Mouse (Mus musculus) embryonic facial prominence, embryonic 13.5 days (tissue): ENCODE data around the gene Tshz3. TPM values are rescaled to one million over a fixed set of nuclear protein-coding genes. Genes with fewer than 3 reads are reported as not detected.

ENCODE experiments used
- ATAC-seq: fragments of 200-750 bp; cut with Nextera tagmentation; 2 replicates; pipeline ENCODE4 v1.8.0; 2017; ENCODE audit warnings: low read depth; ENCODE audit not compliant: insufficient number of reproducible peaks, insufficient read depth, low FRiP score, low TSS enrichment
- H3K27ac ChIP-seq: fragments of 300-500 bp; sonication (generic); 2 replicates; pipeline ENCODE4 v1.5.1; 2015; ENCODE audit warnings: moderate library complexity, mild to moderate bottlenecking, inconsistent platforms
- H3K27me3 ChIP-seq: fragments of 300-500 bp; sonication (generic); 2 replicates; pipeline ENCODE4 v1.6.1; 2015; ENCODE audit warnings: mild to moderate bottlenecking, inconsistent platforms
- H3K36me3 ChIP-seq: fragments of 300-500 bp; sonication (generic); 2 replicates; pipeline ENCODE4 v1.6.1; 2015; ENCODE audit warnings: mild to moderate bottlenecking, inconsistent platforms
- H3K4me1 ChIP-seq: fragments of 300-500 bp; sonication (generic); 2 replicates; pipeline ENCODE4 v1.6.1; 2015; ENCODE audit warnings: inconsistent platforms
- H3K4me2 ChIP-seq: fragments of 300-500 bp; sonication (generic); 2 replicates; pipeline ENCODE4 v1.6.1; 2015; ENCODE audit warnings: moderate library complexity, mild to moderate bottlenecking, inconsistent platforms
- H3K4me3 ChIP-seq: fragments of 300-500 bp; sonication (generic); 2 replicates; pipeline ENCODE4 v1.5.1; 2015; ENCODE audit warnings: mild to moderate bottlenecking, inconsistent platforms
- H3K9ac ChIP-seq: fragments of 300-500 bp; sonication (generic); 2 replicates; pipeline ENCODE4 v1.6.1; 2015; ENCODE audit warnings: mild to moderate bottlenecking, inconsistent platforms
- H3K9me3 ChIP-seq: fragments of 300-500 bp; sonication (generic); 2 replicates; pipeline ENCODE4 v1.6.1; 2016; ENCODE audit warnings: inconsistent platforms
- WGBS: fragments of 180-500 bp; shearing (Covaris S2); methylation state at CpG from one replicate; pipeline ENCODE4 v1.1.7; 2015; ENCODE audit warnings: mixed read lengths; 5-methylcytosine and 5-hydroxymethylcytosine counted together
- polyA plus RNA-seq: library from polyadenylated mRNA; unstranded; fragments of >200 nt; fragmentation: Nextera tagmentation; extraction: Ambion mirVana; gene quantifications from 2 replicates; pipeline ENCODE4 v1.2.1, GENCODE M21; 2015

Tshz3 gene
- polyA plus RNA-seq, 1 experiment from 2014 or later = 11.0 TPM

- Histone ChIP-seq H3K27me3 (peaks cover 46% of the 10 kb centered on the region), H3K36me3 (no peaks in the 10 kb centered on the region), H3K4me3 (peak overlapping the region; percentile 78), H3K4me2 (peak overlapping the region; percentile 98), H3K27ac (peak overlapping the region; percentile 87), H3K9me3 (no peaks in the 10 kb centered on the region), H3K9ac (peak overlapping the region; percentile 85), H3K4me1 (peaks cover 37% of the 10 kb centered on the region)
- ATAC-seq = peak; percentile 80
- under 1% methylated on average over 34 of the region's 62 CpGs for WGBS
Observed at GRCm38 (mm10) chr7:36697118-36697855, 631 bp upstream of the Tshz3 start.

GRCm38 (mm10) chr7:36698589-36698946 is 650 bp downstream of the Tshz3 start:
- H3K4me3 ChIP-seq = peak overlapping the region; percentile 78
- peaks cover 34% of the 10 kb centered on the region for H3K27me3 ChIP-seq
- H3K9ac ChIP-seq = peak overlapping the region; percentile 85
- peaks cover 28% of the 10 kb centered on the region for H3K4me1 ChIP-seq
- no peak for ATAC-seq
- peak overlapping the region; percentile 87 for H3K27ac ChIP-seq
- no peaks in the 10 kb centered on the region for H3K9me3 ChIP-seq
- no peaks in the 10 kb centered on the region for H3K36me3 ChIP-seq
- WGBS = 0% methylated on average over 16 of the region's 16 CpGs
- peak overlapping the region; percentile 98 for H3K4me2 ChIP-seq

GRCm38 (mm10) chr7:36699001-36699987 is 1.4 kb downstream of the Tshz3 start:
- H3K4me1 ChIP-seq = peaks cover 26% of the 10 kb centered on the region
- H3K9me3 ChIP-seq = no peaks in the 10 kb centered on the region
- peak overlapping the region; percentile 85 for H3K9ac ChIP-seq
- peaks cover 26% of the 10 kb centered on the region for H3K27me3 ChIP-seq
- no peak for ATAC-seq
- peak overlapping the region; percentile 78 for H3K4me3 ChIP-seq
- peak overlapping the region; percentile 98 for H3K4me2 ChIP-seq
- H3K36me3 ChIP-seq = no peaks in the 10 kb centered on the region
- no peak overlapping the region for H3K27ac ChIP-seq
- 10% methylated on average over 18 of the region's 18 CpGs for WGBS

GRCm38 (mm10) chr7:36706636-36707035 is 8.7 kb downstream of the Tshz3 start:
- Histone ChIP-seq H3K9me3 (no peaks in the 10 kb centered on the region), H3K4me3 (no peak overlapping the region), H3K36me3 (no peaks in the 10 kb centered on the region), H3K9ac (no peak overlapping the region), H3K27ac (no peak overlapping the region), H3K4me2 (no peak overlapping the region), H3K4me1 (peaks cover 30% of the 10 kb centered on the region), H3K27me3 (no peaks in the 10 kb centered on the region)
- ATAC-seq = no peak
- WGBS = 33% methylated on average over 10 of the region's 10 CpGs

- no peaks in the 10 kb centered on the region for H3K27me3 ChIP-seq
- ATAC-seq = no peak
- H3K4me3 ChIP-seq = no peak overlapping the region
- no peak overlapping the region for H3K9ac ChIP-seq
- H3K27ac ChIP-seq = no peak overlapping the region
- H3K9me3 ChIP-seq = no peaks in the 10 kb centered on the region
- H3K4me1 ChIP-seq = peaks cover 30% of the 10 kb centered on the region
- peak overlapping the region; percentile 50; the same call in 1 of the 2 replicates for H3K4me2 ChIP-seq
- H3K36me3 ChIP-seq = no peaks in the 10 kb centered on the region
- 27% methylated on average over 10 of the region's 10 CpGs for WGBS
Observed at GRCm38 (mm10) chr7:36707266-36707665, 9.3 kb downstream of the Tshz3 start.

DNA sequence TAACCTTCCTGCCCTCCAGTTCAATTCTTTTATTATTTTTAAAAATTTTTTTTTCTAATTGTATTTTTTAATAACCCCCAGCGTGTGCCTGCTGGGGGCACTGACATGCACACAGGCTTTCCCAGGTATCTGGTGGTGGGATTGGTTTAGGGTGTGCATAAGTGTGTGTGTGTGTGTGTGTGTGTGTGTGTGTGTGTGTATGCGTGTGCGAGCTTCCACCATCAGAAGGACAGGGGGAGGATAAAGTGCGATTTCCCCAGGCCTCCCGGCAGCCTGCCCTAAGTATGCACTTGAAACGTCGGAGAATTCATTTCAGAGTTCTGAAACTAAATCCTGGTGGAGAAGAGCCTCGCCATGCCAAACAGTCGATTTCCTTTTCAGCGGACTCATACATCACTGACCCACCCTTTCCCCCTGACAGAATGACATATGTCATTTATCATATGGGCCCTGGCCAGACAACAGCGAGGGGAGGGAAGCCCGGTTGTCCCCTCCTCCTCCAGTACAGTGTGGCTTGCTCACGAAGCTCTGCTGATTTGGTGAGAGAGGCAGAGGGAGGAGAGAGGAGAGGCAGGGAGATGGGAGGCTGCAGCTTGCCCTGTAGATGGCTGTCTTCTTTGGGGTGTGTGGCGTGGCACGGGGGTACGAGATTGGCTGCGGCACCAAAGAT is 9.9 kb downstream of the Tshz3 start:
- 0 out of 2 replicates have a peak overlapping the region, but pooled peaks have one; percentile 21 for H3K9ac ChIP-seq
- H3K9me3 ChIP-seq = no peaks in the 10 kb centered on the region
- no peak overlapping the region for H3K27ac ChIP-seq
- H3K36me3 ChIP-seq = no peaks in the 10 kb centered on the region
- 27% methylated on average over 17 of the region's 17 CpGs for WGBS
- 0 out of 2 replicates have a peak, but pooled peaks have one; percentile 56 for ATAC-seq
- peak overlapping the region; percentile 50 for H3K4me2 ChIP-seq
- H3K27me3 ChIP-seq = no peaks in the 10 kb centered on the region
- peaks cover 30% of the 10 kb centered on the region for H3K4me1 ChIP-seq
- H3K4me3 ChIP-seq = peak overlapping the region; percentile 9; the same call in 1 of the 2 replicates

DNA sequence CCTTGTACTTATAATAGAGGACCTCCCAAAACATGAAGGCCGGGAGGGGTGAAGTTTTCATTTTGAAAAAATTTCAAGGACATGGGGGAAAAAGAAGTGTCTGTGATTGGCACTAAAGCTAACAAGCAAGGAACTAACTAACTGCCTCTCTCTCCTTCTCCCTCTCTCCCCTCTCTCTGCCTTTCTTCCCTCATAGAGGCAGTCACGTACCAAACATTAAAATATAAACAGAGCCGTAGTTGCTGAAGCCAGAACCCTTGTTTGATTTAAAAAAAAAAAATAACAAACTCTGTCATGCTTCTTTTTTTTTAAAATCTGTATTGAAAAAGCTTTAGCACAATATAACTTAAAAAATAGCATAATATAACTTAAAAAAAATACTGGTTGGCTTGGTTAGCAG is 10.9 kb downstream of the Tshz3 start:
- Histone ChIP-seq H3K27me3 (no peaks in the 10 kb centered on the region), H3K27ac (no peak overlapping the region), H3K9ac (no peak overlapping the region), H3K4me3 (no peak overlapping the region), H3K9me3 (no peaks in the 10 kb centered on the region), H3K4me2 (no peak overlapping the region; the same call in 1 of the 2 replicates), H3K36me3 (no peaks in the 10 kb centered on the region), H3K4me1 (peaks cover 30% of the 10 kb centered on the region)
- ATAC-seq = no peak
- WGBS = 40% methylated on average over 3 of the region's 3 CpGs

DNA sequence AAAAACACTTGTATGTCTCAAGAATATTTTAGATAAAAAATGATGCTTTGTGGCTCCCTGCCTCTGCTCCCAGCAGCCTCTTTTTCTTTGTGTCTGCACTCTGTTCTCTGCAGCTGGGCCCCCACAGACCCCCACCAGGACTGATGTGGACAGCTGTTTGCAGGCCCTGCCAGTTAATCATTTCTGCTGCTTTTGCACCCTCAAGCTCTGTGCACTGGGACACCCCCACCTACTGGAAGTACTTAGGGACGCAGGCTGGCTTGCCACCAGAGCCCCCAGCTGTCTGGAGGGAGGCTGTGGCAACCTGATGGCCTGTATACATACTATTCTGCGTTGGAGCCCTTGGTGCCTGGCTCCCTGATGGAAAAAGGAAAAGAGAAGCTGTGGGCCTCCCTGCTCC is 11.3 kb downstream of the Tshz3 start:
- Histone ChIP-seq H3K9ac (no peak overlapping the region), H3K27ac (no peak overlapping the region), H3K27me3 (no peaks in the 10 kb centered on the region), H3K9me3 (no peaks in the 10 kb centered on the region), H3K4me1 (peaks cover 30% of the 10 kb centered on the region), H3K4me3 (no peak overlapping the region), H3K4me2 (no peak overlapping the region), H3K36me3 (no peaks in the 10 kb centered on the region)
- 11% methylated on average over 2 of the region's 2 CpGs for WGBS
- no peak for ATAC-seq

DNA sequence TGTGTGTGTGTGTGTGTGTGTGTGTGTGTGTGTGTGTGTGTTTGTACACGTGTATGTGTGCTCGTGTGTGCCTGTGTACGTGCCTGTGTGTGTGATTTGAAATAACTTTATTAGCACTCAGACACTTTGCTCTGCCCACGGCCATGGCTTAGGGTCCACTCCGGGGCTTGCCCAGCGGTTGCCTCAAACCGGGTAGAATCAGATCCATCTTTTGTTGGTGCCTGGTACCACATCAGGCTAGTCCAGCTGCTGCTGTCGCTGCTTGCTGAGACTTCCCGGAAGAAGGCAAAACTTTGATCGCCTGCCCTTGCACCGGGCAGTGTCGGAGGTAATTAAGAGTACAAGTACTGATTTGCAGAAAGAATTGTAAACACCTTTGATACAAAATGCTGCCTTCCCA is 12.1 kb downstream of the Tshz3 start:
- H3K27ac ChIP-seq = no peak overlapping the region
- H3K36me3 ChIP-seq = no peaks in the 10 kb centered on the region
- H3K9me3 ChIP-seq = no peaks in the 10 kb centered on the region
- ATAC-seq = no peak
- 73% methylated on average over 12 of the region's 12 CpGs for WGBS
- H3K4me3 ChIP-seq = no peak overlapping the region
- no peaks in the 10 kb centered on the region for H3K27me3 ChIP-seq
- no peak overlapping the region for H3K9ac ChIP-seq
- H3K4me1 ChIP-seq = peaks cover 30% of the 10 kb centered on the region
- no peak overlapping the region for H3K4me2 ChIP-seq

- Histone ChIP-seq H3K27ac (no peak overlapping the region), H3K9ac (no peak overlapping the region), H3K27me3 (no peaks in the 10 kb centered on the region), H3K4me1 (peaks cover 30% of the 10 kb centered on the region), H3K4me2 (no peak overlapping the region), H3K36me3 (no peaks in the 10 kb centered on the region), H3K9me3 (no peaks in the 10 kb centered on the region), H3K4me3 (no peak overlapping the region)
- no peak for ATAC-seq
- WGBS = 65% methylated on average over 6 of the region's 6 CpGs
Observed at GRCm38 (mm10) chr7:36710387-36710786, 12.5 kb downstream of the Tshz3 start.

- Histone ChIP-seq H3K4me2 (no peak overlapping the region), H3K4me1 (peaks cover 26% of the 10 kb centered on the region), H3K27ac (no peak overlapping the region), H3K4me3 (no peak overlapping the region), H3K9ac (no peak overlapping the region), H3K36me3 (no peaks in the 10 kb centered on the region), H3K27me3 (no peaks in the 10 kb centered on the region), H3K9me3 (no peaks in the 10 kb centered on the region)
- 59% methylated on average over 2 of the region's 2 CpGs for WGBS
- ATAC-seq = no peak
Observed at GRCm38 (mm10) chr7:36711766-36712165, 13.8 kb downstream of the Tshz3 start.
